Mouse (Mus musculus) hindbrain, embryonic 10.5 days (tissue): ENCODE measurements at regions not wholly inside any gene's neighbourhood (a gene's known extent, or its start where the extent isn't known, plus 50 kb on each side); places are given as distances from the start of the nearest gene placed in this dataset.
"Not testable (repeated sequence)": the region's sequence is repeated elsewhere in the genome, so short reads cannot be mapped to it uniquely, and the experiment has no call there.

ENCODE experiments used
- DNase-seq: peaks from one replicate; pipeline ENCODE4 v3.0.0-alpha.2; 2017; ENCODE audit warnings: low spot score
- H3K27ac ChIP-seq: fragments of 300-500 bp; sonication (generic); 2 replicates; pipeline ENCODE4 v1.5.1; 2016; ENCODE audit warnings: mild to moderate bottlenecking, moderate library complexity
- H3K27me3 ChIP-seq: fragments of 300-500 bp; sonication (generic); 2 replicates; pipeline ENCODE4 v1.6.1; 2016; ENCODE audit warnings: mild to moderate bottlenecking; ENCODE audit not compliant: poor library complexity, insufficient read depth, severe bottlenecking
- H3K36me3 ChIP-seq: fragments of 300-500 bp; sonication (generic); 2 replicates; pipeline ENCODE4 v1.6.1; 2016; ENCODE audit warnings: mild to moderate bottlenecking, moderate library complexity
- H3K4me1 ChIP-seq: fragments of 300-500 bp; sonication (generic); replicated peaks from 2 replicates; pipeline ENCODE4 v1.6.1; 2016; ENCODE audit warnings: mild to moderate bottlenecking
- H3K4me3 ChIP-seq: fragments of 300-500 bp; sonication (generic); 2 replicates; pipeline ENCODE4 v1.5.1; 2016; ENCODE audit warnings: mild to moderate bottlenecking, moderate library complexity
- H3K9me3 ChIP-seq: fragments of 300-500 bp; sonication (generic); 2 replicates; pipeline ENCODE4 v1.6.1; 2016; ENCODE audit warnings: mild to moderate bottlenecking, moderate library complexity
- WGBS: fragments of 180-500 bp; shearing (Covaris S2); methylation state at CpG from one replicate; pipeline ENCODE4 v1.1.7; 2016; 5-methylcytosine and 5-hydroxymethylcytosine counted together

GRCm38 (mm10) chr7:73063556-73063955 is 311.8 kb upstream of the Rgma start:
- 80% methylated on average over 3 of the region's 3 CpGs for WGBS
- no peaks in the 10 kb centered on the region for H3K9me3 ChIP-seq
- 0 out of 2 replicates have a peak, but pooled peaks cover 4% of the 10 kb centered on the region for H3K4me1 ChIP-seq
- no peak overlapping the region for H3K4me3 ChIP-seq
- DNase-seq: no peak
- no peaks in the 10 kb centered on the region for H3K27me3 ChIP-seq
- no peak overlapping the region for H3K27ac ChIP-seq
- no peaks in the 10 kb centered on the region for H3K36me3 ChIP-seq

- H3K36me3 ChIP-seq: no peaks in the 10 kb centered on the region
- H3K27me3 ChIP-seq: no peaks in the 10 kb centered on the region
- no peak overlapping the region for H3K27ac ChIP-seq
- DNase-seq: no peak
- 0 out of 2 replicates have a peak, but pooled peaks cover 3% of the 10 kb centered on the region for H3K9me3 ChIP-seq
- H3K4me3 ChIP-seq: no peak overlapping the region
- H3K4me1 ChIP-seq: no peaks in the 10 kb centered on the region
- 91% methylated on average over 1 of the region's 1 CpGs for WGBS
Measured at GRCm38 (mm10) chr7:73068534-73068933, 306.8 kb upstream of the Rgma start.

GRCm38 (mm10) chr7:73069352-73069751 is 306.0 kb upstream of the Rgma start:
- Histone ChIP-seq H3K9me3 (0 out of 2 replicates have a peak, but pooled peaks cover 3% of the 10 kb centered on the region), H3K4me1 (no peaks in the 10 kb centered on the region)
- whole genome bisulfite sequencing: 85% methylated on average over 4 of the region's 4 CpGs

GRCm38 (mm10) chr7:73075391-73075790 is 299.9 kb upstream of the Rgma start:
- WGBS: 97% methylated on average over 7 of the region's 7 CpGs
- H3K27ac ChIP-seq, H3K36me3 ChIP-seq, H3K4me3 ChIP-seq, H3K9me3 ChIP-seq, H3K4me1 ChIP-seq, DNase-seq, H3K27me3 ChIP-seq: not testable (repeated sequence)

More at GRCm38 (mm10) chr7:73069352-73069751, 306.0 kb upstream of the Rgma start:
- no peak for DNase-seq
- Histone ChIP-seq H3K27ac (no peak overlapping the region), H3K4me3 (no peak overlapping the region), H3K27me3 (no peaks in the 10 kb centered on the region), H3K36me3 (no peaks in the 10 kb centered on the region)

- no peaks in the 10 kb centered on the region for H3K36me3 ChIP-seq
- no peak overlapping the region for H3K27ac ChIP-seq
- H3K4me1 ChIP-seq: no peaks in the 10 kb centered on the region
- no peaks in the 10 kb centered on the region for H3K27me3 ChIP-seq
- H3K4me3 ChIP-seq: no peak overlapping the region
- WGBS: 89% methylated on average over 10 of the region's 10 CpGs
- DNase-seq: no peak
- H3K9me3 ChIP-seq: 0 out of 2 replicates have a peak, but pooled peaks cover 4% of the 10 kb centered on the region
Measured at GRCm38 (mm10) chr7:73087496-73088185, 287.7 kb upstream of the Rgma start.

- WGBS: 95% methylated on average over 8 of the region's 8 CpGs
- Histone ChIP-seq H3K36me3 (no peaks in the 10 kb centered on the region), H3K27me3 (no peaks in the 10 kb centered on the region)
Measured at GRCm38 (mm10) chr7:73088321-73088720, 287.0 kb upstream of the Rgma start.

GRCm38 (mm10) chr7:73091758-73092157 is 283.6 kb upstream of the Rgma start:
- Histone ChIP-seq H3K36me3 (no peaks in the 10 kb centered on the region), H3K27ac (no peak overlapping the region), H3K4me1 (no peaks in the 10 kb centered on the region), H3K9me3 (no peaks in the 10 kb centered on the region), H3K4me3 (no peak overlapping the region), H3K27me3 (no peaks in the 10 kb centered on the region)
- no peak for DNase-seq
- WGBS: 87% methylated on average over 3 of the region's 3 CpGs

More at GRCm38 (mm10) chr7:73088321-73088720, 287.0 kb upstream of the Rgma start:
- DNase-seq: no peak
- H3K27ac ChIP-seq: no peak overlapping the region
- H3K9me3 ChIP-seq: 0 out of 2 replicates have a peak, but pooled peaks cover under 1% of the 10 kb centered on the region
- H3K4me3 ChIP-seq: no peak overlapping the region
- no peaks in the 10 kb centered on the region for H3K4me1 ChIP-seq

- 59% methylated on average over 3 of the region's 3 CpGs for WGBS
- DNase-seq: no peak
Measured at GRCm38 (mm10) chr7:73094059-73094458, 281.2 kb upstream of the Rgma start.

GRCm38 (mm10) chr7:73118871-73119270 is 256.4 kb upstream of the Rgma start:
- no peak for DNase-seq
- WGBS: 73% methylated on average over 8 of the region's 8 CpGs
- Histone ChIP-seq H3K36me3 (no peaks in the 10 kb centered on the region), H3K27ac (no peak overlapping the region), H3K9me3 (no peaks in the 10 kb centered on the region), H3K4me3 (no peak overlapping the region), H3K4me1 (peaks cover 7% of the 10 kb centered on the region; the same call in 1 of the 2 replicates), H3K27me3 (no peaks in the 10 kb centered on the region)

More at GRCm38 (mm10) chr7:73094059-73094458, 281.2 kb upstream of the Rgma start:
- Histone ChIP-seq H3K9me3 (no peaks in the 10 kb centered on the region), H3K4me3 (no peak overlapping the region), H3K4me1 (no peaks in the 10 kb centered on the region), H3K27ac (no peak overlapping the region), H3K27me3 (no peaks in the 10 kb centered on the region), H3K36me3 (no peaks in the 10 kb centered on the region)

GRCm38 (mm10) chr7:73120276-73120675 is 255.0 kb upstream of the Rgma start:
- no peak overlapping the region for H3K27ac ChIP-seq
- peaks cover 8% of the 10 kb centered on the region for H3K4me1 ChIP-seq
- H3K36me3 ChIP-seq: no peaks in the 10 kb centered on the region
- no peaks in the 10 kb centered on the region for H3K9me3 ChIP-seq
- H3K4me3 ChIP-seq: no peak overlapping the region
- no peak for DNase-seq
- no peaks in the 10 kb centered on the region for H3K27me3 ChIP-seq
- 87% methylated on average over 9 of the region's 9 CpGs for WGBS

GRCm38 (mm10) chr7:73124976-73125375 is 250.3 kb upstream of the Rgma start:
- no peak overlapping the region for H3K4me3 ChIP-seq
- 78% methylated on average over 2 of the region's 2 CpGs for WGBS
- no peaks in the 10 kb centered on the region for H3K36me3 ChIP-seq
- H3K9me3 ChIP-seq: no peaks in the 10 kb centered on the region
- peak overlapping the region; percentile 29; the same call in 1 of the 2 replicates for H3K27ac ChIP-seq
- peaks cover 28% of the 10 kb centered on the region for H3K4me1 ChIP-seq
- peaks cover 10% of the 10 kb centered on the region; the same call in 1 of the 2 replicates for H3K27me3 ChIP-seq
- DNase-seq: no peak

- peaks cover 10% of the 10 kb centered on the region; the same call in 1 of the 2 replicates for H3K27me3 ChIP-seq
- H3K36me3 ChIP-seq: no peaks in the 10 kb centered on the region
- no peaks in the 10 kb centered on the region for H3K9me3 ChIP-seq
- DNase-seq: no peak
- 0 out of 2 replicates have a peak overlapping the region, but pooled peaks have one; percentile 1 for H3K27ac ChIP-seq
- WGBS: 17% methylated on average over 11 of the region's 11 CpGs
- peaks cover 28% of the 10 kb centered on the region for H3K4me1 ChIP-seq
- H3K4me3 ChIP-seq: no peak overlapping the region
Measured at GRCm38 (mm10) chr7:73125864-73126263, 249.4 kb upstream of the Rgma start.

- Histone ChIP-seq H3K36me3 (no peaks in the 10 kb centered on the region), H3K27ac (no peak overlapping the region), H3K9me3 (no peaks in the 10 kb centered on the region), H3K27me3 (peaks cover 4% of the 10 kb centered on the region; the same call in 1 of the 2 replicates), H3K4me3 (no peak overlapping the region), H3K4me1 (peaks cover 52% of the 10 kb centered on the region)
- WGBS: 78% methylated on average over 6 of the region's 6 CpGs
- no peak for DNase-seq
Measured at GRCm38 (mm10) chr7:73135786-73136185, 239.5 kb upstream of the Rgma start.
